Mouse (Mus musculus) heart, postnatal 4 days (tissue): ENCODE results near the gene Actl6b. TPM values are rescaled to one million over a fixed set of nuclear protein-coding genes. Genes with fewer than 3 reads are reported as not detected.

ENCODE experiments used
- DNase-seq: peaks from one replicate; pipeline ENCODE4 v3.0.0; 2021
- total RNA-seq, 2 experiments: library from RNA; stranded (reverse); gene quantifications; 2 replicates each; pipeline ENCODE4 v1.2.3; 2021

The Actl6b gene
- total RNA-seq, 2 experiments from 2014 or later = not detected

- no peak for DNase-seq
Measured at GRCm38 (mm10) chr5:137565744-137566143, 12.4 kb downstream of the Actl6b start.

DNA sequence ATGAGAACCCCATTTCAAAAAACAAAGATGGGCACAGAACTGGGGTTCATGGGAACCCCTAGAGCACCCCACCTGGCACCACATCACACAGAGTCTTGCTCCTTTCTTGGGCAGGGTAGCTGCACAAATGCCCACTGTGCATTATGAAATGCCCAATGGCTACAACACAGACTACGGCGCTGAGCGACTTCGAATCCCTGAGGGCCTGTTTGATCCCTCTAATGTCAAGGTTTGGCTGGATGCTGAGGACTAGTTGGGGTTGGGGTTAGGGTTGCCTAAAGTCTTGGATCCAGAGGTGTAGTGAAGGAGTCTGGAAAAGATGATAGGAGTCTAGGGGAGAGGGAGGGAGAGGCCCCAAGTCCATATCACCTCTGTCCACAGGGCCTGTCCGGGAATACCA lies 13.1 kb downstream of the Actl6b start:
- DNase-seq = no peak

- DNase-seq = no peak
Measured at GRCm38 (mm10) chr5:137568223-137568798, 15.0 kb downstream of the Actl6b start.

GRCm38 (mm10) chr5:137569031-137569430 lies 15.7 kb downstream of the Actl6b start:
- DNase-seq = no peak

DNA sequence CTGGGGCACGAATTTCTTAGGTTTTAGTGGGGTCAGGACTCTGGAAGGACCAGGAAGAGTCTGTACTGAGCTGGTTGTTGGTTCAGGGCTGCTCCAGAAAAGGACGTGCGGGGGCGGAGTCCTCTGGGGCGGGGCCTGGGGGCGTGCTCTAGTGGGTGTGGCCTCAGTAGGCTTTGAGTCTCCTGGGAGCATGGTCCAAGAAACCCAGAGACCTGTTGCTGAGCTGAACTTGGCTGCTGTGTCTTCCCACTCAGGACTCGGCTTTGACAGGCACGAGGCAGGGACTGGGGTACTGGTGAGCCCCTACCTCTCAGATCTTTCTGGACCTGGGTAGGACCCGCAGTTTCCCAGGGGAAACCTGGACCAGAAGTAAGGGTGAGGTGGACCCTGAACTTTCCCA lies 16.3 kb downstream of the Actl6b start, which contains the start of gene Tfr2:
TSS of gene Tfr2 (plus strand) at position 176 of the 400 bp plus-strand sequence.
- DNase-seq = peak; percentile 60

- no peak for DNase-seq
Measured at GRCm38 (mm10) chr5:137570181-137570580, 16.9 kb downstream of the Actl6b start.

DNA sequence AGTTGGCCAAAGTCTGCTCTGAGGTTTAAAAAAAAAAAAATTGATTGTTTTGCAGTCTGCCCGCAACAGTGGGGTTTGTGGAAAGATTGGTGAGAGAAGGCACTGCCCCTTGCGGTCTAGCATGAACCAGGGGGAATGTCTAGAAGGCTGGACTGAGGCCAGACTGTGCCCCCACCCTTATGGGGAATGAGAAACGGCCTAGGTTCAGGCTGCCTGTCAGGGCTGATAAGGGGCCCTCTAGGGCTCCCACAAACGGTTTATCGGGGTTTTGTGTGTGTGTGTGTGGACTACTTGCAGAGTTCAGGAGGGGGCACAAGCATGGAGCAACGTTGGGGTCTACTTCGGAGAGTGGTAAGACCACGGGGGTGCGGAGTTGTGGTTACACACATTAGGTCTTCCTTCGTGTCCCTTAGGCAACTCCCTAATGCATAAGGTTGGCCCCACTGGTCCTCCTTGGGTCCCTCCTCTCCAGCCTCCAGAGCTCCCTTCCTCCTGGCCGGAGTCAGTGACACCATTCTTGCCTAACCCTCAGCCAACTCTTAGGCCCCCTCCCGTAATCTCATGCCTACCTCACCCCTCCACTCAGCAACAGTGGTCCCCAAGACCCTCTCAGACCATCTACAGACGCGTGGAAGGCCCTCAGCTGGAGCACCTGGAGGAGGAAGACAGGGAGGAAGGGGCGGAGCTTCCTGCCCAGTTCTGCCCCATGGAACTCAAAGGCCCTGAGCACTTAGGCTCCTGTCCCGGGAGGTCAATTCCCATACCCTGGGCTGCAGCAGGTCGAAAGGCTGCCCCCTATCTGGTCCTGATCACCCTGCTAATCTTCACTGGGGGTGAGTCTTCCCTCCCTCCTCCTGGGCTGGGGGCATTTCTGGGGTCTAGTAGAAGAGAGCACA lies 17.6 kb downstream of the Actl6b start:
- DNase-seq = no peak

GRCm38 (mm10) chr5:137574470-137574901 lies 21.2 kb downstream of the Actl6b start:
- DNase-seq = peak; percentile 41

- no peak for DNase-seq
Measured at GRCm38 (mm10) chr5:137580246-137580645, 26.9 kb downstream of the Actl6b start.

DNA sequence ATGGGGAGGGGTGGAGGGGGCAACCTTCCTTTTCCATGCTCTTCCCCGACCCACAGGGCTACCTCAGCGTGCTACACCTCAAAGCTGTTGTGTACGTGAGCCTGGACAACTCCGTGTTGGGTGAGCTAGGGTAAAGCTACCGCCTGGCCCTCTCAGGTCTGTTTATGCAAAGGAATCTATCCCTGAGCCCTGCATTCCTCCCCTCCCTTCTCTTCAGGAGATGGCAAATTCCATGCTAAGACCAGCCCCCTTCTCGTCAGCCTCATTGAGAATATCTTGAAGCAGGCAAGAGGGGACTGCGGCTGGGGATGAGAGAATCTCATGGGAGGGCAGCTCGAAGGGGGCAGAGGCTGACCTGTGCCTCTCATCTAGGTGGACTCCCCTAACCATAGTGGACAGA lies 29.4 kb downstream of the Actl6b start:
- DNase-seq = no peak

GRCm38 (mm10) chr5:137583670-137584169 lies 30.4 kb downstream of the Actl6b start:
- peak; percentile 41 for DNase-seq

DNA sequence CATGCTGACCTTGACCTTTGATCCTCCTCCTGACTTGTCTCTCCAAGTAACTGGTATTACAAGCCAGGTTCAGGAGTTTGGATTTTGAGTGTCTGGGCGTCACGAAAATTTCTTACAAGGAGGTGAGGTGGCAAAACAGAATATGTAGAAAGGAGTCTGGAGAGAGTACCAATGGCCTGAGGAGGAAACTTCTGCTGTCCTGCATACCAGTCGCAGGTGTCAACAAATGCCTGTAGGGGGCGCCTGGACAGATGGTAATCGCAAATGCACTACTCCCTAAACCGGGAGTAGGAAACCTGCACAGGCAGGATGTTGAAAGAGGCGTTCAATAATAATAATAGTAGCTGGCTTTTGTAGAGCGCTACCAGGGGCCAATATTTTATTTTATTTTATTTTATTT lies 31.7 kb downstream of the Actl6b start:
- peak; percentile 74 for DNase-seq

GRCm38 (mm10) chr5:137590507-137590906 lies 37.2 kb downstream of the Actl6b start:
- DNase-seq = no peak

- no peak for DNase-seq
Measured at GRCm38 (mm10) chr5:137595921-137596320, 42.6 kb downstream of the Actl6b start.

DNA sequence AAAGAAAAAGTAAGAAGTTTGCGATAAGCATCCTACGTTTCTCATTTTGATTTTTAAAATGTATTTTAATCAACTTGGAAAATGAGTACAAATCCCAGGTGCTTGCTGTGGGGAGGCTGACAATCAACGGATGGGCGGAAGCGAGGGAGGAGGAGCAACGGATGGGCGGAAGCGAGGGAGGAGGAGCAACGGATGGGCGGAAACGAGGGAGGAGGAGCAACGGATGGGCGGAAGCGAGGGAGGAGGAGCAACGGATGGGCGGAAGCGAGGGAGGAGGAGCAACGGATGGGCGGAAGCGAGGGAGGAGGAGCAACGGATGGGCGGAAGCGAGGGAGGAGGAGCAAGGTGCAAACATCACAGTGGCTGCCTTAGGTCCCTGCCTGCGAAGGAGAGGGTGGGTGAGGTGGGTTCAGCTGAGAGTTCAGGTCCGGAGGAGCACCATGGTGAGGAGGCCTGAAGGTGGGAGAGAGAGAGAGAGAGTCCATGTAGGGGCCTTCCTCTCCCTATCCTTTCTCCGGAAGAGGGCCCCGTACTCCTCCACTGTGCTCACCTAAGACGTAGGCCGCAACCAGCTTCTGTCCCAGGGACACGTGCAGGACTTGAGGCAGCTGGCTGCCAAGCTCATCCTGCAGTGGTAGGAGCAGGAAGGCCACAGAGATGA lies 43.4 kb downstream of the Actl6b start:
- DNase-seq = no peak

DNA sequence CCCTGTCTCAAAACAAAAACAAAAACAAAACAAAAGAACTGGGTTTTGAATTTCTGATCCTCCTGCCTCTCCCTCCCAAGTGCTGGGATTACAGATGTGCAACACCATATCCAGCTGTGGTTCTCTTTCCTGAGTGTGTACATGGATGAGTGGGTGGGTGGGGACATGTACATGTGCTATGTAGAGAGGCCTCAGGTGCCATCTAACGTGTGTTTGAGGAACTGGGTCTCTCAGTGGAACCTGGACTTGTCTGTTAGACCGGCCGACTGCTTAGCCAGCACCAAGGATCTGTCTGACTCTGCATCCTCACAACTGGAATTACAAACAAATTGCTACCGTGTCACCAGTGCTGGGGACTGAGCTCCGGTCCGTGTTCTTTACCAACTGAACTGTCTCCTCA lies 44.3 kb downstream of the Actl6b start:
- no peak for DNase-seq

DNA sequence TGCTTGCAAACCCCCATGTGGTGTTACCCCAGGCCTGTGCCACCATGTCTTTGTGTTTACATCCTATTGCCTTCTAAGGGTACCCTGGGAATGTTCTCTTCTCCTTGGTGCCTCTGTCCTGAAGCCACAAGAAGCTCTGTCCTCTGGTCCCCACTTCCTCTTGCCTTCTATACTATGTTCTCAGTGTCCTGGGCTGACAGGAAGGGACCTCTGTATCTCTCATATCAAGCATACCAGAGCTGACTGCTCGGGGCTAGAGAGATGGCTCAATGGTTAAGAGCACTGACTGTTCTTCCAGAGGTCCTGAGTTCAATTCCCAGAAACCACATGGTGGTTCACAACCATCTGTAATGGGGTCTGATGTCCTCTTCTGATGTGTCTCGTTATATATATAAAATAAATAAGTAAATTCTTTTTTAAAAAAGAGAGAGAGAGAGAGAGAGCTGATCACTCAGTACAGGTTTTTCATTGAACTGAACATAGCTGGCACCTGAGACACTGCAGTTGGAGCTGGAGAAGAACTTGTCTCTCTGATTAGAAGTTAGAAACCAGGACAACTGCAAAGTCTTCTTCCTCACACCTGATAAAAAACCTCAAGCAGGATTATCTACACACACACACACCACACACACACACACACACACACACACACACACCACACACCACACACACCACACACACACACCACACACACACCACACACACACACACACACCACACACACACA lies 44.9 kb downstream of the Actl6b start:
- no peak for DNase-seq

DNA sequence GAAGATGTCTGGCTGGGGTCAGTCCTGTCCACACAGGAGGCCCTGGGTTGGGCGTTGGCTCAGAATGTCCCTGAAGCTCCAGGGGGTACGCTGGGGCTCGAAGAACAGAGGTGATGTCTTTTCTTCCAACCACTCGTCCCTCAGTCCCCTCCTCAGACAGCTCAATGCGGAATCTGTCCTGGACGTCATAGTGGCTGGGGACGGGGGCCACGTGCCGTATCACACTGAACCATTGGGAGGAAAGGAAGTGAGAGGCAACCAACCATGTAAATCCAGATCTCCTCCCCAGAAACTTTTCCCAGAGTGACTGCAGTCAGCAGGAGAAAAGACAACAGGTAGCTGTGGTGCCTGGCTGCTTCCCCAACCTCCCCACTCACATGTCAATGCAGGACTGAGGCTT lies 46.3 kb downstream of the Actl6b start:
- DNase-seq = no peak

DNA sequence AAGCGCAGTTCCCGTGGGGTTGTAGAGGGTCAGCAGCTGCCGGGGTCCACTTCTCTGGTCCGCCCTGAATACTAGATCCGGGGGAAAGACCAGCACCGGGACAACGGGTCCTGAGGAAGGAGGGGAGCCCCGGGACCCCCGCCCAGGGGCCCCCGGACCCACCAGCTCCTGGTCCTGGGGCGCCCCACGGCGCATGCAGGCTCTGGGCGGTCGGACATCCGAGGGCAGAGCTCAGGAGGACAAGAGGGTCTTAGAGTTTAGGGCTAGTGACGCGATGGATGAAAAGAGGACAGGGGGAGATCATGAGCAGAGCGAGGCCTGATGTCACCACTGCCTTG lies 46.9 kb downstream of the Actl6b start:
- DNase-seq = no peak

GRCm38 (mm10) chr5:137600619-137601364 lies 47.5 kb downstream of the Actl6b start, which contains the start of gene Mospd3:
Gene Mospd3 (minus strand): TSS chr5:137601058.
- DNase-seq = peak; percentile 97

- DNase-seq = peak; percentile 49
Measured at GRCm38 (mm10) chr5:137601365-137601729, 48.0 kb downstream of the Actl6b start.
